Mouse (Mus musculus): ENCODE results near the gene Bbx.

DNA sequence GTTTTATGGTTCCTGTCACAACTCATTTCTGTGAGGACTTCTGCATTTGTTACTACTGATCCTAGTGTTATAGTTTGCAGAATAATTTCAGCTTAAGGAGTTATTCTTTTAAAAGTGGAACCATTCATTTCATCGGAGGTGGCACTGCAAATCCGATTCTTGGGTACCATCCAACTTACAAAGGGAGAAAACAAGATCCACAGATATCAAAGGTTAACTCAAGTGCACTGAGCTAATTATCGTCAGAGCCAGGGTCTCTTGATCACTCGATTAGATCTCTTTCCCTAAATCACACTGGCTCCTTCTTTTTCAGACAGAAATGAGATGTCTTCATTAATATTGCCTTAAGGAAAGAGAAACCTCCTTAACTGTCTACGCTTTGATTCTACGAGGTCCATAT lies 123.9 kb downstream of the Bbx start:
- TF ChIP-seq EP300 (IDR thresholded peaks at IDR 0.05; ENCODE audit: insufficient read depth, low read depth, low read length), result no peak
- TF ChIP-seq CTCF (IDR thresholded peaks at IDR 0.05; ENCODE audit: low read depth, low read length), result no peak
- TF ChIP-seq POLR2A (IDR thresholded peaks at IDR 0.05; ENCODE audit: insufficient read depth, low read length), result no peak

All from ES-Bruce4 (cell line).